Mouse (Mus musculus) activated CD4-positive, CD25-positive, alpha-beta regulatory T cell, adult 4 months (primary cell): ENCODE measurements at regions not wholly inside any gene's neighbourhood (a gene's known extent, or its start where the extent isn't known, plus 50 kb on each side); places are given as distances from the start of the nearest gene placed in this dataset.

Source experiments
- ATAC-seq: one replicate; pipeline ENCODE4 v1.8.0; 2017

DNA sequence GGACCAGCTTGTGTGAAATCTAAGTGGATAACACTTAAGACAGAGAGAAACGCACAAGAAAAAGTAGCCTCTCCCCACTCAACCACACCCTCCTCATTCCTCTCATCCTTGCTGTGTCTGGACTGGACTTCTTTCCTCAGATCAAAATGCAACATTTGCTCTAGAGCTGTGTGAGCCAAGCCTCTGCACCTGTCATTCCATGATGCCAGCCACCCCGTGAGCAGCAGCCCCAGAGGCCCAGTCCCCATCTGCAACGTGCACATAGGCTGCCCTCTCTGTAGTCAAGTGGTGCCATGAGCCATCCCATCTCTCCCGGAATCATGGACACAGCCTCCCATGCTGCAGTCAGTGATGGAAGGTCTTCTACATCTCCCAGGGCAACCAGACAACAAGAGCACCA is 55.1 kb upstream of the Gpc1 start:
- no peak for ATAC-seq

GRCm38 (mm10) chr1:92775908-92776307 is 55.5 kb upstream of the Gpc1 start:
- no peak for ATAC-seq

- peak; percentile 58 for ATAC-seq
Measured at GRCm38 (mm10) chr1:92774743-92775692, 56.4 kb upstream of the Gpc1 start.

- peak; percentile 59 for ATAC-seq
Measured at GRCm38 (mm10) chr1:92774006-92774405, 57.4 kb upstream of the Gpc1 start.

DNA sequence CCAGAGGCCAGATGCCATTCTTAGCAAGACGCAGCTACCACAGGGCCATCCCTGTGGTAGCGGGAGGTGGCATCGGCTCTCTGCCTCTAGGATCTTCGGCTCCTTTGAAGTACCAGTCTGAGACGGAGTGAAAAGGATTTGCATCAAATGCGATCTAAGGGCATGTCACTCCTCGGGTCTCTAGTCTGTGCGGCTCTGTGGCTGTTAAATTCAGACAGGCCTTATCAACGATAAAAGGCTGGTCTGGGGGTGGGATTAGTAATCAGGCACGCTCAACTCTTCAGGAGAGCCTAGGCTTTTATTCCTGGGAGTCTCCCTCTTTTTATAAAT is 58.7 kb upstream of the Gpc1 start:
- ATAC-seq, result no peak

DNA sequence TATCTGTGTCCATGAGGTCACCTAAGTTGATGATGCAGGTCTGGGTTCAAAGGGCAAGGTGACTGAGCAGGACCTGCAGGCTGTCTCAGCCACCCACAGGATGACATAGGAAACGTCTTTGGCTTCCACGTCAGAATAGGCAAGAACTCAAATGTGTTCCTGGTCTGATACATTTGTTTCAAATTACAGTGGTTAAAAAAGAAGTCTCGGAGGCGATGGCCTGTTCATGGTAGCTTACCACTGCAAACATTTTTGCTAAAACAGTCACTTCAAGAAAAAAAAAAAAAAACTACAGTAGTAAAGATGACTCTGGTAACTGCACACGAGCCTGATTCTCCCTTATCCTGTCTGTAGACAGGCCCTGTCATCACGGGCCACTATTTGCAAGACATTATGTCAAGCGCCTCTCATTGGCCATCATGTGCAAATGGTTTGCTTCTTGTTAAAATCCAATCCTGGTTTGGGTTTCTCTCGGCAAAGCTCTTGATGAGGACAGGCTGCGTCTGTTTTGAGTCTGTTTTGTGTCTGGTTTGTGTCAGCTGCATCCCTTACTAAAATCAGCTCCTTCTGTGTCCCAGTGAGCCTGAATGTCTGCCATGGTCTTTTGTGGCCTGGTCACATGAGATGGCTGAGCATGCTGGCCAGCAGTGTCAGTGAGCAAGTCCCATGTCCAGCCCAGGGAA is 59.2 kb upstream of the Gpc1 start:
- ATAC-seq, result no peak

DNA sequence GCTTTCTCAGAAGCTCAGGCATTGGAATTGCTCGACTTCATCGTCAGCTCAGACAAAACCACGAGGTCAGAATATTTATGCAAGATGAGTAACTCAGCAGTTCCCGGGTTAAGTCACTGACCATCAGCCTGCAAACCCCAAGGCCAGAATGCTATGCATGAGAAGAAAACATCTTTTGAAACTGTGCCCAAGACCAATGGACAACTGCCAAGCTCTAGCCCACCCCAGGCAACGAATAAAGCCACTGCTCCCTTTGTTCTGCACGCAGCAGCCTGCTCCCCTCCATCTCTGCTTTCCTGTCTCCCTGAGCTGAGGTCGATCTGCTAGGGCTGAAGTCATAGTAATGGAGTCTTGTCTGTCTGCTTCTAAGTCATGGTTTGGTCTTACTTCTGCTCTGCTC is 61.7 kb upstream of the Gpc1 start:
- ATAC-seq, result no peak

GRCm38 (mm10) chr1:92769156-92769555 is 62.3 kb upstream of the Gpc1 start:
- ATAC-seq, result no peak

GRCm38 (mm10) chr1:92766496-92766895 is 64.9 kb upstream of the Gpc1 start:
- ATAC-seq, result no peak

DNA sequence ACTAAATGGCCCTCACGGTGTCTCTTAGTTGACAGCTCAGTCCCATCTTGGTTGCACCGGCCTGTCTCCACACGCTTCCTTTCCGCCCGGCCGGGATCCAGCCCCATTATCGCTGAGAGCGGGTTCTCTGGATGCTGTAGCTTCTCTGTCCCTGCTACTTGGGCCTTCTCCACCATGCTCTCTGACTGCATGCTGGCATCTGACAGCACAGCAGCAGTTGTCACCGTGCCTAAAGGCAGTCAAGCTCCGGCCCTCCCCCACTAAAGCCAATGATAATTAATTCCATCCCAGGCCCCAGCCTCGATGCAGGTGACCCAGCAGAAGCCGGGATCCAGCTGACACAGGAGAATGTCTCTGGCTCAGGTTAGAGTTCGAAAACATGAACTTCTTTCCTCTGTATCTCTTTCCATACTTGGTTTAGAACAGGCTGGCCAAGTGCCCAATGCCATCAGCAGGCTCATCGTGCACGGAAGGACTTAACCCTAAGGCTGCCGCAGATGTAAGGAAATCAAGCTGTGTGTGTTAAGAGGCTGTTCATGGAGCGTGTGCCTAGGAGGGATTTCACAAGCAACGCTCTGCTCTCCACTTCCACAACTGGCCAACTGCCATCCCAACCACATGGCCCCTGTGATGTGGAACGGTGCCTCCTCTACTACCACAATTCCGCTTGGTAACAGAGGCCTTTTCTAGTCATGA is 76.5 kb upstream of the Gpc1 start:
- ATAC-seq, result no peak

- ATAC-seq, result no peak
Measured at GRCm38 (mm10) chr1:92751700-92752136, 79.7 kb upstream of the Gpc1 start.

DNA sequence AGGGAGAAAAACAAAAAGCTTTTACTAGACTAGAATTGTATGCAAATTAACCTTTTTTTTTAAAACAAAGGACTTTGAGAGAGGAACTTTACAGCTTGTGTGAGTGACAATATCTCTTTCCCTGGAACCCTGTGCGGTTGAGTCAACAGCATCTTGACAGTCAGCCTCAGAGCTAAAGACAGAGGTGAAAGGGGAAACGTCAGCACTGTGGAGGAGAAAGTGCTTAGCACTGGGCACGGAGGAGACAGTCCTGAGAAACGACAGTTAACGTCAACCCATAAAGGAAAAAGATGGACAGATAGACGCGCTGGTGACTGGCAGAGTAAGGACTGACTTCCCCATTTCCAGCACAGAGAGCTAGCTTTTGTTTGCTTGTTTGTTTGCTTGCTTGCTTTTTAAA is 82.0 kb upstream of the Gpc1 start:
- no peak for ATAC-seq

DNA sequence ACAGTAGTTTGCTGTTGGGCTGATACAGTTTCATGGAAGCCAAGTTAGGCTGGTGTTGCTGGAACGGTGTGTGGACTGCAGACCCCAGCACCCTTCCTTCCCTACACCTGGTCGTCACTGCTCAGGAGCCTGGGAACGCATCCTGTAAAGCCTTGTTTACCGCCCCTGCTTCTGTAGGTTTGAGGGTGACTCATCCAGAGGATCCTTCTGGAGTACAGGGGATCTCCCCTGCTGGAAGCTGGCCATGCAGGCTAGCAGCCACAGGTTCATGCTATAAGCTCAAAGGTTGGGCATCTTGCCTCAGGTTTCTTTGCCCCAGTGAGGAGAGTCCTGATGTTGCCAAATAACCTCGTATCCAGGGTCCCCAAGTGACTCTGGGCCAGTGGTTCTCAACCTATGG is 86.2 kb upstream of the Gpc1 start:
- ATAC-seq, result no peak

DNA sequence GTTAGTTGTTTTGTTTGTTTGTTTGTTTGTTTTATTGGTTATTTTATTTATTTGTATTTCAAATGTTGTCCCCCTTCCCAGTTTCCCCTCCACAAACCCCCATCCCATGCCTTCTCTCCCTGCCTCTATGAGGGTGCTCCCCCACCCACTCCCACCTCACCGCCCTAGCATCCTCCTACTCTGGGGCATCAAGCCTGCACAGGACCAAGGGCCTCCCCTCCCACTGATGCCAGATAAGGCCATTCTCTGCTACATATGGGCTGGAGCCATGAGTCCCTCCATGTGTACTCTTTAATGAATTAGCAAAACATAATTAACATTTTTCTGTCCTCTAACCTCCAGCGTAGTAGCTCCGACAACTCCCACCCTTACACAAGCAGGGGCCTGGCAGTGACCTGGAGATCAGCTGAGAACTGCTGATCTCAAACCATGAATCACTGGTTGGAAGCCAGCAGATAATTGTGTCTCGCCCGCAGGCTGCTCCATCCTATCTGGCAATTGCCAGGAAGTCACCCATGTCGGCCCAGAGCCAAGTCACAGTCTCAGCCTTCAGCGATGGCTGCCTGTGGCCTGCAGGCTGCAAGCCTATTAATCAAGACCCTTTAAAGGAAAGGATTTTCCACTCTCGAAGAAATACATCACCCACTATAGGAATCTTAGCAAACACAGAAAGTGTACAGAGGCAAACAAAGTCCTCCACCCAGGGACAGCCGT is 86.8 kb upstream of the Gpc1 start:
- no peak for ATAC-seq

DNA sequence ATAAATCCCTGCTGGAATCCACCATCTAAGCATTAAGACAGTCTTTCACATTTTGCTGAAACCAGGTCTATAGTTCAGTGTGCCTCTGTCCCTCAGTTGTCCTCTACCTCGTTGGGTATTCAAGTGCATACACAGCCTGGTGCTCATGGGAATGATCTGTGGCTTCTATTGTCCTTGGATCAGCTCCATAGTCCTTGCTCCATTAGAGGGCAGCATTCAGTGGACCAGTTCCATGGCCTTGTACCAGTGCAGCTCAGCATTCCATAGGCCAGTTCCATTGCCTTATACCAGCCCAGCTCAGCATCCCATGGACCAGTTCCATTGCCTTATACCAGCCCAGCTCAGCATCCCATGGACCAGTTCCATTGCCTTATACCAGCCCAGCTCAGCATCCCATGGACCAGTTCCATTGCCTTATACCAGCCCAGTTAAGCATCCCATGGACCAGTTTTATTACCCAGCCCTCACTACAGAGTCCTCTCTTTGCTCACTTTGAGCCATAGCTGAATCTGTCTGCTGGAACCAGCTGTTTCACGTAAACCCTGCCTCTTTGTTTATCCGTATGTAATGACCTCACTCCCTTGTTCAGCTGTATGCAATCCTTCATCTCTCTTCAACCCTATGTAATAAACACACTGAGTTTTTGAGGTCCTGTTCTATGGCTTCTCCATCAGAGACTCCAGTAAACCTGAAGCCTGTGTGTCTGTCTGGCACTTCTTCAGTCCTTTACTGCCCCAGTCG is 88.4 kb upstream of the Gpc1 start:
- no peak for ATAC-seq

DNA sequence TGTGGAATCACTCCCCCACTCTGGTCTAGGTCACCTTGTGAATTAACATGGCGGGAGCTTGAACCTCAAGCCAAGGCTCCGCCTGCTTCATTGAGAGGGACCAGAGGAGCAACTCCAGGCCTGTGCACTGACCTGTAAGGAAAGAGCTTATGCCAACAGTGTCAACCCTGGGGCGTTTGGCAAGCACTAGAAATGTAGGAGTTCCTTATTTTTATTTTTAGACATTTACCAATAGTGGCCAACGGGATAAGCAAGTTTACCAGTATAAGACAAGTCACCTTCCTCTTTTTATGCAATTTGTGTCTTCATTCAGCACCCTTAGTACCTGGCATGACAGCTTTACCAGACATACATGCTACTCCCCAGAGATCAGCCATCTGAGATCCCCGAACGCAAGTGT is 89.1 kb upstream of the Gpc1 start:
- ATAC-seq, result no peak

GRCm38 (mm10) chr1:92741047-92741446 is 90.4 kb upstream of the Gpc1 start:
- ATAC-seq, result no peak

DNA sequence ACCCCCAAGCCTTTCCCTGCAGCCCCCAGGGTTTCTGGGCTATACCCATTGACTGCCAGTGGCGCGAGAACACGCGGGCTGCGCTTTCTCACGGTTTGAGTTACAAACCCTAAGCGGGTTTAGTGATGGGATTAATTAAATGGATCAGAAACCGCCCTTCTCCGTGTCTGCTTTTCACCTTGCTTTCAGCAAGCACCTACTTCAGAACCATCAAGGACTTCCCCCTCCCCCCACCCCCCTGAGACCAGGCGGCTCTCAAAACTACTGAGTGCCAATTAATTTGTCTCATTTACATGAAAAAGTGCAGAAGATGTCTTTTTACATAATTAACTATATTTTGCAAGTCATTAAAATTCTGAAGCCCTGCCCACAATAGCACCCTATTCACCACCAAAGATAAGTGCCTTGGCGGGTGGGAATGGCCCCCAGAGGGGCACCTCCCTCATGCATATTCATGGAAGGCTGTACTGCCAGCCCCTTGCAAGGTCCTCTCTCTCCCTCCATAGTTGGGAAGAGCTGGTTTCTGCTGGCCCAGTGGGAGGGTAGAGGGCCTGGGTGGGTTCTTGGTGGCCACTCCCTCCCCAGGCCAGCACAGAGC is 89.1 kb upstream of the Otos start:
- ATAC-seq, result no peak

DNA sequence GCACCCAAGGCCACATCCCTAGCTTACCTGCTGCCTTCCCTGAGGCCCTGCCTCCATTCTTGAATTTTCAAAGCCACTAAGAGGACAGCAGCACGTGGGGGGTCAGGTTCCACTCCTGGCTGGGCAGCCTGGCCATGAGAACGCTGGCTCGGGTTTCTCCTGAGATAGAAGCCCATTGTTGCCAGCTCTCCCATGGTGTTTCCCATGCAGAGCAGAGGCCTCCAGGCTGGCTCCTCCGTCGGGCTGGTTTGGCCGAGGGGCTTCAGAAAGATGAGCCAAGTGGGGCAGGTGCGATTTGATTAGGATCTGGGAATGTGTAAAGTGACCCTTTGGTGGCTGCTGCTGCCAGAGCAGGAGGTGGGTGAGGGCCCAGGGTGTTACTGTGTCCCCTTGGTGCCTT is 87.8 kb upstream of the Otos start:
- no peak for ATAC-seq

DNA sequence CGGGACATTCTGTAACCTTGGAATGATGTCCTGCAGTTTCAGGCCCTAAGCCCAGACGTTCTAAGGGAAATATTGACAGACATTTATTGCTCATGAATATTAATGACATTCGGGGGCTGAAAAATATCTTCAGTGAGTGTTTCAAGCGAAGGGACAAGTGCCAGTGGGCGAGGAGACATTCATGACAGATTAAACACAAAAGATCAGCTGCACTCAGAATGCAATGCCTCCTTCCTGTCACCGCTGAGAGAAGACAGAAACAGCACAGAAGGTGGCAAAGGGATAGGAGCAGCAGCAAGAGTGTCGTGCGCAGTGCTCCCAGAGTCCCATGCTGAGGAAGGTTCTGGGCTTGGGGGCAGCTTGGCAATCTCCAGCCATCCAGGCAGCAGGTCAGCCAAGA is 85.1 kb upstream of the Otos start:
- ATAC-seq, result no peak

DNA sequence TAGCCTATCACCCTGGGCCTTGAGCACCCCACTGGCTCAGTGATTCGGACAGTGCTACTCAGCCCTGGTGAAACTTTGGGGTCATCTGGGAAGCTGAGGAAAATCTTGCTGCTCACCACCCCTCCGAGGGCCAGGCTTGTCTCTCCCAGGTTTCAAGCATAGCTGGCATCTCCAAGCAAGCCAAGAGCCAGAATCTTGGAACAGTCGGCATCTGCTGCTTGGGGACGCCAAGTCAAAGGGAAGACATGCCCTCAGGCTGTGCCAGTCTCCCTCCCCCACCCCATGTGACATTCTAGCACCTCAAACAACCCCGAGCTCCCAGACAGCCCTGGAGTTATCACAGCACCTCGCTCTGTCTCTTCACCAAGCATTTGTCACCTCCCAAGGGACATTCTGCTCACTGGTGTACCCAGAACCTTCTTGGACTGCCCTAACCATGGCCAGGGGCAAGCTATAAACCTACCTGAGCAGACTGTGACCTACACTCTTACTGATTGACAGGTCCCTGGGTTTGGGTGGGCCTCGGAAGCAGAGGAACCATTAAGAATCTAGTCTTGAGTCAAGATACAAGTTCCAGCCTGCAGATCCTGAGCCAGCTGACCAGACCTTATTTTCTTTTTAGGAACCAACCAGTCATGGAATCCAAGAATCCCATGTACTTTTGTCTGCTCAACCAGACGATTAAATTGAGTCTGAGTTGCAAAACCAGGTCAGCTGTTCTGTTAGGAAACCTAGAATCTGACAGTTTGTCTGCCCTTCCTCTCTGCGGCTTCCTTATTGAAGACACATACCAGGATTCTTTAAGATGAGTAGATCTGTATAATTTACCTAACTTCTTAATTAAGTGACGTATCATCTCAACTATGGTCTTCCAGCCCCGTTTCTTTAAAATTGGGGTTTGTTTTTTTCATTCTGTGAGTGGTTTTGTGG is 83.0 kb upstream of the Otos start:
- ATAC-seq, result no peak
